Mouse (Mus musculus): ENCODE data around the gene Neurod4.

Gene Neurod4

GRCm38 (mm10) chr10:130238318-130239209 is 41.5 kb downstream of the Neurod4 start:
- no peak for DNase-seq (ENCODE audit: extremely low spot score, low spot score)

GRCm38 (mm10) chr10:130234576-130234975 is 45.5 kb downstream of the Neurod4 start:
- DNase-seq (ENCODE audit: extremely low spot score, low spot score): no peak

- DNase-seq (ENCODE audit: extremely low spot score, low spot score): no peak
These were observed 47.9 kb downstream of the Neurod4 start for GRCm38 (mm10) chr10:130232117-130232516.

- DNase-seq (ENCODE audit: extremely low spot score, low spot score): no peak
These were observed 50.5 kb downstream of the Neurod4 start for GRCm38 (mm10) chr10:130229584-130229983.

GRCm38 (mm10) chr10:130228246-130228645 is 51.8 kb downstream of the Neurod4 start:
- peak; percentile 42 for DNase-seq (ENCODE audit: extremely low spot score, low spot score)

- no peak for DNase-seq (ENCODE audit: extremely low spot score, low spot score)
These were observed 55.0 kb downstream of the Neurod4 start for GRCm38 (mm10) chr10:130225034-130225433.
